Mouse (Mus musculus) ES-Bruce4 (cell line): ENCODE measurements around the gene Umps.

ENCODE experiments used
- CTCF ChIP-seq: IDR thresholded peaks from one replicate; pipeline ENCODE4 v1.8.1; 2011; ENCODE audit warnings: low read depth, low read length
- EP300 ChIP-seq: IDR thresholded peaks from 2 replicates; pipeline ENCODE4 v1.6.1; 2011; ENCODE audit warnings: low read depth, low read length; ENCODE audit not compliant: insufficient read depth
- POLR2A ChIP-seq: IDR thresholded peaks from one replicate; pipeline ENCODE4 v1.8.1; 2011; ENCODE audit warnings: low read length; ENCODE audit not compliant: insufficient read depth

DNA sequence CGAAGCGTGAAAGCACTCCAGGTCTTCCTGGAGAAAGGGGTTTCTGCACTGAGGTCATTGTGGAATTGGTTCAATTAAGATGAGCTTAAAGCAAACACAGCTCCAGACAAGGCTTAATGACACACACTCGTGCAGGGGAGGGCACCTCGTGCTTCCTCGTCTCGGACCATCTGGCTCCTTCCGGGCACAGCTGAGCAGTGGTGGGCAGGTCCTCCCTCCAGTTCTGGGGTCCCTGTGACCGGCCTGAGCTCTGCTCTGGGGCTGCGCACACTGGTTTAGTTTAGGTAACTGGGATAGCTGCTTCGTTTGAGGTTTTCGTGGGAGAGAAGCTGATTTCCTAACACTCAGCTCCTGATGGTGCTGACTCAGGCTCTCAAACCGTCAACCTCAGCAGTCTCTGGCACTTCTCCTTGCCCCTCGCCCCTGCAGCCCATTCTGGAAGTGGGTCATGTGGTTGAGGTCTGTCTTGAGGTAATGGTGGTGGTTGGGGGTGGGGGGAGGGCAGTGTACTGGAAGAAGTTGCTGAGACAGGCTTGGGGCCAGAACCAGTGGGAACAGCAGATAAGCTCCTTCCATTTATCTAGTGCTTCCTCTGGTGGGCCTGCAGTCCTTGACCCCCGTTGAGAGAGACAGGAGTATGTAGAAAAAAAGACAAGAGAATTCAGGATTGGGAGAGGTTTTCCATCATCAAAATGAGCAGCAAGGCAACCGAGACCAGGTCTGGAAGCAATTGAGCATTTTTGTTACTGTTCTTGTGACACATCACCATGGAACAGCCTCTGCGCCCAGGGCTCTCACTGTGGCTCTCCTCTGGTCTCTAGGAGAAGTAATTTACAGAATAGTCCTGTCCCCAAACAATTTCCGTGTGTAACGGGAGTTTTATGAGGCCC lies 44.5 kb downstream of the Umps start:
- TF ChIP-seq POLR2A (no peak), CTCF (no peak), EP300 (no peak)
